Mouse (Mus musculus): Measurements from ENCODE around the gene Eddm3b. TPM values are rescaled to one million over a fixed set of nuclear protein-coding genes. Genes with fewer than 3 reads are reported as not detected.

The Eddm3b gene
- not detected in 2 replicates for polyA plus RNA-seq (2014; fragmentation: Nextera tagmentation; extraction: Ambion mirVana)

- Histone ChIP-seq H3K36me3 (ENCODE audit: control insufficient read depth, insufficient read depth, low read length) (no peaks in the 10 kb centered on the region), H3K4me2 (no peak within 1 kb of the TSS), H3K9me3 (ENCODE audit: control insufficient read depth, low read length) (no peaks in the 10 kb centered on the region), H3K27ac (ENCODE audit: low read depth, low read length) (no peak within 1 kb of the TSS), H3K4me1 (replicated peaks; ENCODE audit: control insufficient read depth, insufficient read depth, low read length) (no peaks in the 10 kb centered on the region), H3K9ac (ENCODE audit: low read depth, low read length) (no peak within 1 kb of the TSS), H3K27me3 (replicated peaks; ENCODE audit: control insufficient read depth, insufficient read depth, low read length) (no peaks in the 10 kb centered on the region), H3K4me3 (ENCODE audit: low read depth, low read length) (no peak within 1 kb of the TSS)
- ATAC-seq (replicated peaks; ENCODE audit: low FRiP score), result no peak
- no peak for DNase-seq (ENCODE audit: low spot score)
- WGBS, result 59% methylated on average over 12 of the region's 12 CpGs
Measured at GRCm38 (mm10) chr14:51113916-51114560, at the start of gene Eddm3b. Gene Eddm3b, plus strand, starts transcription at chr14:51114426.

GRCm38 (mm10) chr14:51068956-51069355 lies 45.3 kb upstream of the Eddm3b start:
- no peak overlapping the region for H3K9ac ChIP-seq (ENCODE audit: low read depth, low read length)
- no peak overlapping the region for H3K27ac ChIP-seq (ENCODE audit: low read depth, low read length)
- no peak overlapping the region for H3K4me3 ChIP-seq (ENCODE audit: low read depth, low read length)
- H3K9me3 ChIP-seq (ENCODE audit: control insufficient read depth, low read length), result no peaks in the 10 kb centered on the region
- no peak for ATAC-seq (replicated peaks; ENCODE audit: low FRiP score)
- no peak overlapping the region for H3K4me2 ChIP-seq
- no peaks in the 10 kb centered on the region for H3K27me3 ChIP-seq (replicated peaks; ENCODE audit: control insufficient read depth, insufficient read depth, low read length)
- no peaks in the 10 kb centered on the region for H3K4me1 ChIP-seq (replicated peaks; ENCODE audit: control insufficient read depth, insufficient read depth, low read length)
- 86% methylated on average over 5 of the region's 5 CpGs for WGBS
- H3K36me3 ChIP-seq (ENCODE audit: control insufficient read depth, insufficient read depth, low read length), result no peaks in the 10 kb centered on the region
- DNase-seq (ENCODE audit: low spot score), result no peak

GRCm38 (mm10) chr14:51069617-51070016 lies 44.6 kb upstream of the Eddm3b start:
- H3K4me3 ChIP-seq (ENCODE audit: low read depth, low read length), result no peak overlapping the region
- DNase-seq (ENCODE audit: low spot score), result no peak
- H3K9ac ChIP-seq (ENCODE audit: low read depth, low read length), result no peak overlapping the region
- no peaks in the 10 kb centered on the region for H3K36me3 ChIP-seq (ENCODE audit: control insufficient read depth, insufficient read depth, low read length)
- 79% methylated on average over 2 of the region's 2 CpGs for WGBS
- H3K27me3 ChIP-seq (replicated peaks; ENCODE audit: control insufficient read depth, insufficient read depth, low read length), result no peaks in the 10 kb centered on the region
- no peak overlapping the region for H3K27ac ChIP-seq (ENCODE audit: low read depth, low read length)
- no peaks in the 10 kb centered on the region for H3K9me3 ChIP-seq (ENCODE audit: control insufficient read depth, low read length)
- ATAC-seq (replicated peaks; ENCODE audit: low FRiP score), result no peak
- no peaks in the 10 kb centered on the region for H3K4me1 ChIP-seq (replicated peaks; ENCODE audit: control insufficient read depth, insufficient read depth, low read length)
- no peak overlapping the region for H3K4me2 ChIP-seq

- Histone ChIP-seq H3K27me3 (replicated peaks; ENCODE audit: control insufficient read depth, insufficient read depth, low read length) (no peaks in the 10 kb centered on the region), H3K4me1 (replicated peaks; ENCODE audit: control insufficient read depth, insufficient read depth, low read length) (no peaks in the 10 kb centered on the region), H3K9me3 (ENCODE audit: control insufficient read depth, low read length) (no peaks in the 10 kb centered on the region), H3K4me2 (no peak within 1 kb of the TSS), H3K36me3 (ENCODE audit: control insufficient read depth, insufficient read depth, low read length) (no peaks in the 10 kb centered on the region), H3K4me3 (ENCODE audit: low read depth, low read length) (no peak within 1 kb of the TSS), H3K27ac (ENCODE audit: low read depth, low read length) (no peak within 1 kb of the TSS), H3K9ac (ENCODE audit: low read depth, low read length) (no peak within 1 kb of the TSS)
- ATAC-seq (replicated peaks; ENCODE audit: low FRiP score) (no peak), DNase-seq (ENCODE audit: low spot score) (no peak)
- WGBS, result 76% methylated on average over 3 of the region's 3 CpGs
Measured at GRCm38 (mm10) chr14:51074335-51074734, 39.9 kb upstream of the Eddm3b start, which contains the start of gene Olfr750. Gene Olfr750, minus strand, starts transcription at chr14:51074435.

- ATAC-seq (replicated peaks; ENCODE audit: low FRiP score) (no peak), DNase-seq (ENCODE audit: low spot score) (no peak)
- Histone ChIP-seq H3K4me2 (no peak overlapping the region; the same call in 1 of the 2 replicates), H3K27me3 (replicated peaks; ENCODE audit: control insufficient read depth, insufficient read depth, low read length) (peaks cover 5% of the 10 kb centered on the region; the same call in 1 of the 2 replicates), H3K27ac (ENCODE audit: low read depth, low read length) (no peak overlapping the region), H3K9ac (ENCODE audit: low read depth, low read length) (no peak overlapping the region), H3K36me3 (ENCODE audit: control insufficient read depth, insufficient read depth, low read length) (no peaks in the 10 kb centered on the region), H3K9me3 (ENCODE audit: control insufficient read depth, low read length) (no peaks in the 10 kb centered on the region), H3K4me3 (ENCODE audit: low read depth, low read length) (no peak overlapping the region), H3K4me1 (replicated peaks; ENCODE audit: control insufficient read depth, insufficient read depth, low read length) (0 out of 2 replicates have a peak, but pooled peaks cover 3% of the 10 kb centered on the region)
- WGBS, result 62% methylated on average over 1 of the region's 1 CpGs
Measured at GRCm38 (mm10) chr14:51079180-51079579, 35.0 kb upstream of the Eddm3b start.

GRCm38 (mm10) chr14:51081035-51081434 lies 33.2 kb upstream of the Eddm3b start:
- H3K4me2 ChIP-seq, result no peak overlapping the region
- H3K27me3 ChIP-seq (replicated peaks; ENCODE audit: control insufficient read depth, insufficient read depth, low read length), result peaks cover 5% of the 10 kb centered on the region; the same call in 1 of the 2 replicates
- WGBS, result 78% methylated on average over 2 of the region's 2 CpGs
- no peaks in the 10 kb centered on the region for H3K9me3 ChIP-seq (ENCODE audit: control insufficient read depth, low read length)
- H3K4me3 ChIP-seq (ENCODE audit: low read depth, low read length), result no peak overlapping the region
- H3K9ac ChIP-seq (ENCODE audit: low read depth, low read length), result no peak overlapping the region
- no peak for ATAC-seq (replicated peaks; ENCODE audit: low FRiP score)
- no peak for DNase-seq (ENCODE audit: low spot score)
- H3K4me1 ChIP-seq (replicated peaks; ENCODE audit: control insufficient read depth, insufficient read depth, low read length), result 0 out of 2 replicates have a peak, but pooled peaks cover 3% of the 10 kb centered on the region
- H3K36me3 ChIP-seq (ENCODE audit: control insufficient read depth, insufficient read depth, low read length), result no peaks in the 10 kb centered on the region
- H3K27ac ChIP-seq (ENCODE audit: low read depth, low read length), result no peak overlapping the region

GRCm38 (mm10) chr14:51082599-51083581 lies 31.3 kb upstream of the Eddm3b start:
- Histone ChIP-seq H3K27me3 (replicated peaks; ENCODE audit: control insufficient read depth, insufficient read depth, low read length) (peaks cover 5% of the 10 kb centered on the region; the same call in 1 of the 2 replicates), H3K4me3 (ENCODE audit: low read depth, low read length) (peak overlapping the region; percentile 66), H3K27ac (ENCODE audit: low read depth, low read length) (no peak overlapping the region), H3K4me1 (replicated peaks; ENCODE audit: control insufficient read depth, insufficient read depth, low read length) (0 out of 2 replicates have a peak, but pooled peaks cover 3% of the 10 kb centered on the region), H3K4me2 (peak overlapping the region; percentile 90), H3K9ac (ENCODE audit: low read depth, low read length) (peak overlapping the region; percentile 52), H3K9me3 (ENCODE audit: control insufficient read depth, low read length) (no peaks in the 10 kb centered on the region), H3K36me3 (ENCODE audit: control insufficient read depth, insufficient read depth, low read length) (no peaks in the 10 kb centered on the region)
- 2% methylated on average over 39 of the region's 40 CpGs for WGBS
- peak; percentile 71 for DNase-seq (ENCODE audit: low spot score)
- ATAC-seq (replicated peaks; ENCODE audit: low FRiP score), result peak; percentile 74

GRCm38 (mm10) chr14:51083805-51084204 lies 30.4 kb upstream of the Eddm3b start:
- 13% methylated on average over 7 of the region's 7 CpGs for WGBS
- peaks cover 5% of the 10 kb centered on the region; the same call in 1 of the 2 replicates for H3K27me3 ChIP-seq (replicated peaks; ENCODE audit: control insufficient read depth, insufficient read depth, low read length)
- H3K4me1 ChIP-seq (replicated peaks; ENCODE audit: control insufficient read depth, insufficient read depth, low read length), result 0 out of 2 replicates have a peak, but pooled peaks cover 3% of the 10 kb centered on the region

More at GRCm38 (mm10) chr14:51083805-51084204, 30.4 kb upstream of the Eddm3b start:
- ATAC-seq (replicated peaks; ENCODE audit: low FRiP score) (no peak), DNase-seq (ENCODE audit: low spot score) (no peak)
- H3K9ac ChIP-seq (ENCODE audit: low read depth, low read length), result no peak overlapping the region
- H3K27ac ChIP-seq (ENCODE audit: low read depth, low read length), result no peak overlapping the region
- H3K4me3 ChIP-seq (ENCODE audit: low read depth, low read length), result peak overlapping the region; percentile 66
- H3K4me2 ChIP-seq, result peak overlapping the region; percentile 90
- no peaks in the 10 kb centered on the region for H3K9me3 ChIP-seq (ENCODE audit: control insufficient read depth, low read length)
- H3K36me3 ChIP-seq (ENCODE audit: control insufficient read depth, insufficient read depth, low read length), result no peaks in the 10 kb centered on the region
